9 mouse cellular contexts compared by ENCODE assay signal in the genomic region with DNA sequence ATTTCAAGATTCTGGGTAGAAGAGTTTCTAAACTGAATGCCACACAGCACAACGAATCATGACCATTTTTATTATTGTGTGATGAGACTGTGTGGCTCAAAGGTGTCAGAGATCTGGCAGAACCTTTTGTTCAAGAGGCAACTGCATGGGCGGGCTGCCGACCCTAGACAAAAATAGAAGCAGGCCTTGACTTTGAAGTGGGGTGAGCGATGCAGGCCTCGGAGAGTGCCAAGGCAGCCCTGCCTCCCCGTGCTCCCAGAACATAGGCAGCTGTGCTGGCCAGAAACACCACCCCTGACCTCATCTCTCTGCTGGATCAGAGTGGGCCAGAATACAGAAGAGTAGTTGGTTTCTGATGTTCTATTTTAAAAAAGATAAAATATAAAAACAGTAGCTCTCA. TPM values are rescaled to one million over a fixed set of nuclear protein-coding genes. Genes with fewer than 3 reads are reported as not detected.
DNase-seq lines count a peak whose midpoint lies in the region; ATAC-seq and TF ChIP-seq lines count a peak whose summit lies in the region.
"Had no signal": no experiment of that assay in that cellular context is flagged by ENCODE, and none has a peak within 500 bp of the region (broad histone marks: within the 10 kb centered on the region; RNA-seq: fewer than 3 reads in every experiment).

No protein-coding gene starts in this region.

- peak overlapping the region; percentile 29; the same call in 1 of the 2 replicates for H3K27ac ChIP-seq in kidney, embryonic 16.5 days (ENCODE audit: low read length)
- H3K27ac ChIP-seq in testis, adult 2 months (ENCODE audit: control insufficient read depth, insufficient read depth, low read depth, low read length) = peak overlapping the region; percentile 22
- no peak overlapping the region for H3K27ac ChIP-seq in intestine, embryonic 15.5 days
- H3K27ac ChIP-seq in intestine, embryonic 16.5 days (ENCODE audit: low read length) = no peak overlapping the region

- peak; percentile 32; the same call in 1 of the 2 replicates for ATAC-seq in kidney, embryonic 16.5 days (ENCODE audit: low FRiP score, low TSS enrichment)
- no peak for ATAC-seq in intestine, embryonic 15.5 days
- ATAC-seq in intestine, embryonic 16.5 days = no peak

- no peak for TF ChIP-seq POLR2A in testis, adult 2 months (IDR thresholded peaks at IDR 0.05; ENCODE audit: control insufficient read depth, low read depth, low read length)

- 28% methylated on average over 6 of the region's 6 CpGs for WGBS in kidney, embryonic 16.5 days
- 57% methylated on average over 6 of the region's 6 CpGs for WGBS in intestine, embryonic 15.5 days
- WGBS in intestine, embryonic 16.5 days = 47% methylated on average over 6 of the region's 6 CpGs

- no peak for TF ChIP-seq CTCF in testis, adult 2 months (IDR thresholded peaks at IDR 0.05; ENCODE audit: control insufficient read depth, insufficient read depth, insufficient replicate concordance, low read depth, low read length)

- no peak overlapping the region for H3K4me2 ChIP-seq in kidney, embryonic 16.5 days (replicated peaks; ENCODE audit: low read depth, low read length)
- no peak overlapping the region for H3K4me2 ChIP-seq in intestine, embryonic 15.5 days (replicated peaks)
- H3K4me2 ChIP-seq in intestine, embryonic 16.5 days (ENCODE audit: low read depth, low read length) = no peak overlapping the region
- H3K4me2 ChIP-seq: neural tube, embryonic 13.5 days had no signal

- no peak overlapping the region for H3K9ac ChIP-seq in kidney, embryonic 16.5 days (replicated peaks; ENCODE audit: low read length)
- no peak overlapping the region for H3K9ac ChIP-seq in intestine, embryonic 15.5 days
- H3K9ac ChIP-seq in intestine, embryonic 16.5 days (ENCODE audit: low read depth, low read length) = no peak overlapping the region
- H3K9ac ChIP-seq: neural tube, embryonic 13.5 days had no signal

- H3K4me3 ChIP-seq in kidney, embryonic 16.5 days (ENCODE audit: low read length) = no peak overlapping the region
- no peak overlapping the region for H3K4me3 ChIP-seq in testis, adult 2 months (ENCODE audit: control insufficient read depth, low read depth, low read length)
- no peak overlapping the region for H3K4me3 ChIP-seq in intestine, embryonic 15.5 days (replicated peaks)
- no peak overlapping the region for H3K4me3 ChIP-seq in intestine, embryonic 16.5 days (ENCODE audit: low read length)
- H3K4me3 ChIP-seq: neural tube, embryonic 13.5 days had no signal

- no peaks in the 10 kb centered on the region for H3K9me3 ChIP-seq in kidney, embryonic 16.5 days (ENCODE audit: low read length)
- no peaks in the 10 kb centered on the region for H3K9me3 ChIP-seq in intestine, embryonic 15.5 days
- H3K9me3 ChIP-seq in intestine, embryonic 16.5 days (ENCODE audit: control insufficient read depth, low read length) = no peaks in the 10 kb centered on the region

- H3K4me1 ChIP-seq in kidney, embryonic 16.5 days (ENCODE audit: insufficient read depth, low read length) = peaks cover 23% of the 10 kb centered on the region
- peaks cover 2% of the 10 kb centered on the region; the same call in 1 of the 2 replicates for H3K4me1 ChIP-seq in testis, adult 2 months (ENCODE audit: control insufficient read depth, insufficient read depth, low read length)
- H3K4me1 ChIP-seq in intestine, embryonic 15.5 days (replicated peaks) = no peaks in the 10 kb centered on the region; the same call in 1 of the 2 replicates
- peaks cover 12% of the 10 kb centered on the region for H3K4me1 ChIP-seq in intestine, embryonic 16.5 days (ENCODE audit: control insufficient read depth, insufficient read depth, low read length)

- H3K36me3 ChIP-seq in kidney, embryonic 16.5 days (ENCODE audit: insufficient read depth, low read length) = no peaks in the 10 kb centered on the region
- no peaks in the 10 kb centered on the region for H3K36me3 ChIP-seq in testis, adult 2 months (ENCODE audit: control insufficient read depth, insufficient read depth, low read length)
- no peaks in the 10 kb centered on the region for H3K36me3 ChIP-seq in intestine, embryonic 15.5 days
- no peaks in the 10 kb centered on the region for H3K36me3 ChIP-seq in intestine, embryonic 16.5 days (ENCODE audit: control insufficient read depth, insufficient read depth, low read length)
- H3K36me3 ChIP-seq: neural tube, embryonic 13.5 days had no signal

- DNase-seq in cerebellum, postnatal 14 days = peak; percentile 15 to 28
- no peak for DNase-seq in cerebellum, adult 18-20 months
- peak; percentile 28 to 31 for DNase-seq in spleen, postnatal 36 days (ENCODE audit: low spot score in 2 of 2)
- no peak for DNase-seq in spleen, postnatal 14 days (ENCODE audit: low spot score in 2 of 2)

- no peaks in the 10 kb centered on the region for H3K27me3 ChIP-seq in kidney, embryonic 16.5 days (ENCODE audit: insufficient read depth, low read length)
- H3K27me3 ChIP-seq in testis, adult 2 months (ENCODE audit: control insufficient read depth, insufficient read depth, low read length) = no peaks in the 10 kb centered on the region
- H3K27me3 ChIP-seq in intestine, embryonic 15.5 days (replicated peaks) = no peaks in the 10 kb centered on the region
- no peaks in the 10 kb centered on the region for H3K27me3 ChIP-seq in intestine, embryonic 16.5 days (replicated peaks; ENCODE audit: control insufficient read depth, insufficient read depth, low read length)
- H3K27me3 ChIP-seq: neural tube, embryonic 13.5 days had no signal

RNA-seq across cellular contexts. Expression of a gene that starts 57.6 kb away (rescaled TPM):
- polyA plus RNA-seq in kidney, embryonic 16.5 days (2015; fragmentation: Nextera tagmentation; extraction: Ambion mirVana) = 0.99 and 1.3 TPM in 2 replicates
- 0.75 TPM in 2 replicates for polyA plus RNA-seq in testis, adult 2 months (2012; rRNA removed)
- 0.59 TPM in 1 of 2 replicates, not detected in the other for polyA plus RNA-seq in intestine, embryonic 15.5 days (2015; fragmentation: Nextera tagmentation; extraction: Ambion mirVana)
- 0.45 and 0.59 TPM in 2 replicates for polyA plus RNA-seq in intestine, embryonic 16.5 days (2015; fragmentation: Nextera tagmentation; extraction: Ambion mirVana)

Comparison
In these comparisons a context has a peak if more than half of its experiments do, and no peak if none do; other contexts are left out.
1. DNase-seq: peak in cerebellum, postnatal 14 days (2 of 2) and spleen, postnatal 36 days (2 of 2); none in cerebellum, adult 18-20 months (0 of 2) and spleen, postnatal 14 days (0 of 2).
2. H3K27ac ChIP-seq: peak in kidney, embryonic 16.5 days (single experiment) and testis, adult 2 months (single experiment); none in intestine, embryonic 15.5 days (single experiment) and intestine, embryonic 16.5 days (single experiment).